Mouse (Mus musculus) T-cell, adult 2 months (primary cell): Measurements from ENCODE around the gene Eif4a3.
"Not testable (repeated sequence)": the region's sequence is repeated elsewhere in the genome, so short reads cannot be mapped to it uniquely, and the experiment has no call there.

Experiments used
- DNase-seq: peaks from one replicate; pipeline ENCODE4 v3.0.0; 2022; ENCODE audit warnings: low spot score

The Eif4a3 gene

GRCm38 (mm10) chr11:119297996-119298395 lies 1.9 kb downstream of the Eif4a3 start:
- peak; percentile 48 for DNase-seq

- DNase-seq = not testable (repeated sequence)
Observed at GRCm38 (mm10) chr11:119292861-119293260, 7.0 kb downstream of the Eif4a3 start.

DNA sequence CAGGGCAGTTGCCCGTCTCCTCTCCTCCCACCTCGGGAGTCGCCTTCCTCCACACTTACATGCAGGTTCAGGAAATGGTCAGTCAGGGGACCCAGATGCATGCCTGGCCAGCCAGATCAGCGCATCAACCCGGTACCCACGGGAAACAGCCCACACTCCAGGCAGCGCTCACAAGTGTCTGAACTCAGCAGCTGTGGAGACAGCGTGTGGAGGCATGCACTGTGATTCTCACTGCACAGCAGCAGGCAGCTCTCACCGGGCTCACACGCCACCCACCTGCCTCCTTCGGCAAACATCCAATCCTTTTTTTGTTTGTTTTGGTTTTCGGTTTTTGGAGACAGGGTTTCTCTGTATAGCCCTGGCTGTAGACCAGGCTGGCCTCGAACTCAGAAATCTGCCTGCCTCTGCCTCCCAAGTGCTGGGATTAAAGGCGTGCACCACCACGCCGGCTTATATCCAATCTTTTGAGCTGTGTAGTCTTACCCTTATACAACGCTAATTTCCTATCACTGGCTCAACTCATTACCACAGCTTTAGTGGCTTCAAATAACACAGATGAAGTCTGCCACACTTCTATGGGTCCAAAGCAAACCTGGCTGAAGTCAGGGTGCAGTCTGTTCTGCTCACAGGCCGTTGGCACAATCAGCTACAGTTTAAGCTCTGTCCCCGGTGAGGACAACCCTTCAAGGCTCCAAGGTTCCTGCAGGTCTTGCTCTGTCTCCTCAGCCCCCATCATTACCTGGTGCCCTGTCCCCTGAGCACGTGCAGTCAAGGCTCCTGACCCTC lies 12.5 kb downstream of the Eif4a3 start:
- DNase-seq = no peak

GRCm38 (mm10) chr11:119285791-119286527 lies 13.9 kb downstream of the Eif4a3 start:
- no peak for DNase-seq

- DNase-seq = no peak
Observed at GRCm38 (mm10) chr11:119281030-119281429, 18.9 kb downstream of the Eif4a3 start.

- no peak for DNase-seq
Observed at GRCm38 (mm10) chr11:119273186-119273930, 26.5 kb downstream of the Eif4a3 start.

- not testable (repeated sequence) for DNase-seq
Observed at GRCm38 (mm10) chr11:119272492-119272891, 27.4 kb downstream of the Eif4a3 start.

GRCm38 (mm10) chr11:119268557-119269195 lies 31.2 kb downstream of the Eif4a3 start:
- no peak for DNase-seq

DNA sequence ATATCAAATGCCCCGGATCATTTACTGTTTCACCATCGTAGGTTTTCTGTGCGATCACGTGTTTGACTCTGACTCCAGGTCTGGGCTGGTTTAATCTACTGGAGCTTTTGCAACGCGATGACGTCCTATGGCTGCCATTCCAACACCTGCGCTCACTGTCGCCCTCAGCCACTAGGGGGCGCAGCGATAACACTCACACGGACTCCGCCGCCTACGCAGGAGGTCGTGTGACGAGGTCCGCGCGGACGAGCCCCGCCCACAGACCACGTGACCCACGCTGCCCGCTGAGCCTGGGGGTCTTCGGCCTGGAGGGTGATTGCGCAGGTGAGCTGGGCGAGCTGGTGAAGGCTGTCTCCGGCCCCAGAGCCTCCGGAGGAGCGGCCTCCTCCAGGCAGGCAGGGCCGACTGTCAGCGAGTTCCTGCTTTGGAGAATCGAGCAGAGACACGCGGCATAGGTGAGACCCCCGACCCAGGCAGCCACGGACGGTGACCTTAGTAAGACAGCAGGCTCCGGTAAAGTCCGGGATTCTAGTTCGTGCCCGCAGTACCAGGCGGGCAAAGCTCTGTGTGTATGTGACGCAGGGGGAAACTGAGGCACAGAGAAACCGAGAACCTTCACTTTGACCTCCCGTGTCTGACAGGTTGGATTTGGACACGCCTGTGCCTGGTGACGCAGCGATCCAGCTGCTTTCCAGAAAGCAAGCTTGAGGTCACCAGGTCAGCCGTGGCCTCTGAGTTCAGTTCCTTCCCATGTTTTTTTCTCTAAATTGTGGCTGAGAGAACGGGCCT lies 31.9 kb downstream of the Eif4a3 start, which contains the start of gene Gaa:
Gaa (plus strand) TSS at position 120 of the 789 bp plus-strand sequence.
- peak; percentile 96 for DNase-seq

GRCm38 (mm10) chr11:119267241-119267674 lies 32.6 kb downstream of the Eif4a3 start:
- DNase-seq = no peak

DNA sequence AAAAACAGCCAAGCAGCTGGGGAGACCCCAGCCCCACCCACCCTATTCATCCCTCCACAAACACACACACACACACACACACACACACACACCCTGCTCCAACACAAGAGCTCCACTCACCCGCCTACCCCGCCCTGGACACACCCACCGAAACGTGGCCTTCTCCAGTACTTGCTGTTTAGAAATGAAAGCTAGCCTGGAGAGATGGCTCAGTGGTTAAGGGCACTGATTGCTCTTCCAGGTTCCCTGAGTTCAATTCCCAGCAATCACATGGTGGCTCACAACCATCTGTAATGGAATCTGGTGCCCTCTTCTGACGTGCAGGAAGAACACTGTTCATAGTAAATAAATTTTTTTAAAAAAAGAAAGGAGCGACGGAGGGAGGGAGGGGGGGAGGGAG lies 34.1 kb downstream of the Eif4a3 start:
- DNase-seq = no peak

DNA sequence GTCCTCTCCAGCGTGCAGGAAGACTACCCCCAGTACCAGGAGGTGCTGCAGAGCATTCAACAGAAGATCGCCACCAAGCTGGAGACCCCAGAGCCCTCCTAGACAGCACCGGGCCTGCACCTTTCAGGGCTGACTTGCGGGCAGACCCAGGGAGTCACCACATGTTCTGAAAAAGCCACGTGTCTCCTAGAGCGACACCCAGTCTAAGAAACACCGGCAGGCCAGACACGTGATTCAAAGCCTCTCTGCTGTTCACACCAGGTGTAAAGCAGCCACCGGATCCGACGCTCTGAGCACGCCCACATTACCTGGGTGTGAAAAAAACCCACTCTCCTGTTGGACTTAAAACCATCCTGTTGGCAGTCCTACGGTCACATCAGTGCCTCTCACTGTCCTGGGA lies 35.5 kb downstream of the Eif4a3 start:
- no peak for DNase-seq

GRCm38 (mm10) chr11:119259977-119260376 lies 39.9 kb downstream of the Eif4a3 start:
- DNase-seq = no peak

DNA sequence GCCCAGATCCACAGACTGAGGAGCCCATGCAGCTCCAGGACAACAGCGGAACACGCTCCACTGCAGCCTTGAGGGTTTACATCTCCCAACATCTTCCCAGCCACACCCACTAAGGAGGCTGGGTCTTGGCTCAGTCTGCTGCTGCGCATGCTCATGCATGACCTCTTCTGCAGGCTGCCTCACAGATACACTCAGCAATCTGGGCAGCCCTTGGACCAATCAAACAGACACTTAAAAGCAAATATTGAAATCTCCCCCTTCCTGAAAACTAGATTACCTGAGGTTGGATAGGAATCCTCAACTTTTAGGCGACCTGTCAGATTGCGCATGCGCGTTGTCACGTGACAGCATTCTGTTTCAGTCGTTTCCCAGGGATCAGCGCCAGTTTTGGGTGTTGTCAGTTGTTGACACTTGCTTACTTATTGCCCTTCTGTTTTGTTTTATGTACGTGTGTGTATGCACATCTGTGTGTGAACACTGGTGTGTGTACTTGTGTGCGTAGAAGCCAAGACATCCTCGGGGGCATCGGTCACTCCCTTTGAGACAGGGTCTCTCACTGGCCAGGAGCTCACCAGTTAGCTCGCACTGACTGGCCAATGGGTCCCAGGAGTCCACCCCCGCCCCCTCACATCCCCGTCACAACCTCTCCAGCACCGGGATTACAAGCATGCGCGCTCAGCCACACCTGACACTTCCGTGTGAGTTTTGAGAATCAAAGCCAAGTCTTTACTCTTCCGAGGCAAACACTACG lies 41.1 kb downstream of the Eif4a3 start:
- peak; percentile 55 for DNase-seq

GRCm38 (mm10) chr11:119258216-119258571 lies 41.7 kb downstream of the Eif4a3 start:
- no peak for DNase-seq

- not testable (repeated sequence) for DNase-seq
Observed at GRCm38 (mm10) chr11:119256557-119256956, 43.3 kb downstream of the Eif4a3 start.

- DNase-seq = peak; percentile 59
Observed at GRCm38 (mm10) chr11:119252854-119253541, 46.9 kb downstream of the Eif4a3 start.

GRCm38 (mm10) chr11:119250998-119251397 lies 48.9 kb downstream of the Eif4a3 start:
- DNase-seq = no peak

DNA sequence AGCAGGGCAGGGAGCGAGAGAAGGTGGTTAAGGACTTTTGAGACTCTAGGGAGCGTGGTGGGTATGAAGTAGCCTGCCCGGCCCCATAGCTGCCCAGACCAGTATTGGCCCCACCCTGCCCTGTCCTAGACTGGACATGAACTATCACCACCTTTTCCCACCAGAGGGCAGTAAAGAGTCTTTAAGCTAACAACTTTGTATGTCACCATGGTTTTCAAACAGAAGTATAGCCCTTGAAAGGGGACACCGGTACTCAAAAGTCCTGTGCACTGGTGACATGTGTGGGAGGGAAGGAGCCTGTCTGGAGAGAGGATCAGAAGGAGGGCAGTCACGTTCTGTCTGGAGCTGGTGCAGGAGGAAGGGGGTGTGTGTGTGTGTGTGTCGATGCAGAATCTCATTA lies 50.9 kb downstream of the Eif4a3 start:
- peak; percentile 36 for DNase-seq

DNA sequence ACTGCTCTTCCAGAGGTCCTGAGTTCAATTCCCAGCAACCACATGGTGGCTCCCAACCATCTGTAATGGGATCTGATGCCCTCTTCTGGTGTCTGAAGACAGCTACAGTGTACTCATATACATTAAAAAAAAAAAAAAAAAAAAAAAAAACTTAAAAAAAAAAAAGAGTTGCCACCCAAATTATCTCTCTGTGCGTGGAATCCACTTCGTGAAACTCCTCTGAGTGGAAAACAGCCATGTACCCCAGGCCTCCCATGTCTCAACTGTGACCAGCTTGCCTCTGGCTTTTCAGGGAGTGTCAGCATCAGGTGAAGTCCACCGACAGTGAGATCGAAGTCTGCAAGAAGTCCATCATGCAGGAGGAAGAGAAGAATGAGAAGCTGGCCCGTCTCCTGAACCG lies 54.3 kb downstream of the Eif4a3 start:
- DNase-seq = not testable (repeated sequence)
